Mouse (Mus musculus): ENCODE results near the gene Mptx1.
"Not testable (repeated sequence)": the region's sequence is repeated elsewhere in the genome, so short reads cannot be mapped to it uniquely, and the experiment has no call there.

The Mptx1 gene

DNA sequence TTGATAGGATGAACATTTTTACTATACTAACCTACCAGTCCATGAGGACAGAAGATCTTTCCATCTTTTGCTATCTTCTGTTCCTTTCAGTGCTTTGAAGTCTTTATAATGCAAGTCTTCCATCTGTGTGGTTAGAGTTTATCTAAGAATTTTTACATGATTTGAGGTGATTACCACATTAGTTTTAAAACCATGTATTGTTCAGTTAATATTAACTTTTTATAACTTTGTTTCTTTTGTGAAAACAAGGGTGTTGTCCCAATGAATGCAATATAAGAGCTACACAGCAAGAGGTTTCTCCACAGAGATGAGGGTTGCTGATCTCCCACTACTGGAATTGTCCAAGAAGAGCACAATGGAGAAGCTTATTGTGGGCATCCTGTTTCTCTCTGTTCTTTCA is at the start of gene Mptx1:
Gene Mptx1 (plus strand): TSS at position 301 of the 400 bp plus-strand sequence.
- DNase-seq (ENCODE audit: extremely low read depth, low read depth, low spot score), result no peak

DNA sequence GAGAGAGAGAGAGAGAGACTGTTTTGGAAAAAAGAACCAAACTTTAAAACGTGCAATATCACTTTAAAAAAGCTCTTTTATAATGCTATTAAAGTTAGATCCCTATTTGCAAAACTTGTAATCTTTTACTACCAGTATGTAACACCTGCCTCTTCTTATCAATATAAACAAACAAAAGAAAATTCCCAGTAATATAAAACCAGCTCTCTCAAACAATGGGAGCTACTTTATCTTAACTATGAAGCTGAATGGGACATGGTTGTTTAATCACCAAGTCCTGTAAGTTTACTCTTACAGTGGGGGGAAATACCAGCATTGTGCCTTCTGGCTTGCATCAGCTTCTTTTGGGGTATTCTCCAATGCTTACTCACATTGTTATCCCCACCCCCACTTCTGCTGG is 27.2 kb upstream of the Mptx1 start:
- DNase-seq (ENCODE audit: extremely low read depth, low read depth, low spot score), result no peak

DNA sequence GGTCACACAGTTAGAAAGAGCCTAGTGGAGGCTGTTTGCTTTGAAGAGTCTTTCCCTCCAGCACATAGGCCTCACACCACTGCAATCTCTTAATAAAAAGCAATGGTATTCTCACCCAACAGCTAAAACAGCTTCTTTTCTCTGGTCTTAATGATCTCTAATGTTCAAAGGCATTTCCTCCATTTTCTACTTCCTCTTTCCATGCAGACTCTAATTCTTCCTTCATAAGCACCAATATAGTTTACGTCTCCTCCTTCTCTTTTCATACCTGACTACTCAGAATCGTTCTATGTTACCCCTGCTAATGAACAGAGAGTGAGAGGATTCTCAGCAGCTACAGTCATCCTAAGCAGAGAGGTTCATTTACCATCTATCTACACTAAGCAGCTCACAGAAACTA is 13.0 kb upstream of the Mptx1 start:
- no peak for DNase-seq (ENCODE audit: extremely low read depth, low read depth, low spot score)

DNA sequence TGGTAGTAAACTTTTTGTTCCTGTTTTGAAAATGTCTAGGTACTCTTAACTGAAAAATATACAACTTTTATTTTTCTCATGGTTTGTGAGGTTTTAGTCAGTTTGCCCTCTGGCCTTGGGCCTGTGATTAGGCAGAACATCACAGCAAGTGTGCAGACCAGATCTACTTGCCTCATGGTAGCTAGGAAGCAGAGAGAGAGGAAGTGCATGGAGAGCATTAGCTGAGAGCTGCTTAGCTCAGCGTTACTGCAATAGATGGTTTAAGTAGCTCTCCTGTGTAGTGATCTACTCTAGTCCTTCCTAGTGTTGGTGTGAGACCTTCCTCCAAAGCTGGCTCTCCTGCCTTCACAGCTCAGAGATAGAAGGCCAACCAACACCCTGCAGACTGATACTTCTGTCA is 23.3 kb downstream of the Mptx1 start:
- not testable (repeated sequence) for DNase-seq (ENCODE audit: extremely low read depth, low read depth, low spot score)

DNA sequence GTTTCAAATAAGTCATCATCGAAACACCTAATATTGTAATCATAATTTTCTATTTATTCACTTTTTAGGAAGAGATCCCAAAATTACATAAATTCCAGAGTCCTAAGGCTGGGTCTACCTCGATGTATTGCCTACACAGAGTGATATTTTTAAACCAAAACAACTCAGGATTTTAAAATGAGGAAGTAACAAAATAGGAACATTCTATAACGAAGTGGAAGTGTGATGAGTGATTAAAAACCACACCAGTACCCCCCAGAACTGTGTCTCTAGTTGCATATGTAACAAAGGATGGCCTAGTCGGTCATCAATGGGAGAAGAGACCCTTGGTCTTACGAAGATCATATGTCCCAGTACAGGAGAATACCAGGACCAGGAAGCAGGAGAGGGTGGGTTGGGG is 24.3 kb downstream of the Mptx1 start:
- DNase-seq (ENCODE audit: extremely low read depth, low read depth, low spot score), result no peak

DNA sequence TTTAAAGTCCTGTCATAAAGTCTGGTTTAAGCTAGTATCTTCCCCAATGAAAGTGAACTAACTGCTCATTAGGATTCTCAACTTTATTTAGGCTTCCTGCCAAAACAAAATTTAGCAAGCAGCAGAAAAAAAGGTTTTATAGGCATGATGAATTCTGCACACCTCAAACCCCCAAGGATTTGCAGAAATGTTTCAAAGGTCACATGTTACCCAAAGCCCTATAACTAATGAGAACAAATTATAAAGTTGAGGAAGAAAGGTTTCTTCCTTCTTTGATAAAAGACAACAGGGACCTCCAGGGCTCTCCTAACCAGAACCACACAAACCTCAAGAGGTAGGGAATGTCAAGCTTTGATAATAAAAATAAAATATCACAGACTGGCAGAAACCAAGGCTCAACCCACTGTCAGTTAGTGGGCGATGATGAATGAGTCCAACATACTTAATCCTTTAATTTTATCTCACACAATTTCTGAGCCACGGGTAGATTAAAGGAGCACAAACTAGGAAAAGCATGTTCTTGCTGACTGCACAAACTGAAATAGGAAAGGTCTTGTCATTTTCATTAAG is 34.6 kb downstream of the Mptx1 start, which contains the start of gene Olfr417:
Gene Olfr417 (plus strand): TSS at position 241 of the 570 bp plus-strand sequence.
- no peak for DNase-seq (ENCODE audit: extremely low read depth, low read depth, low spot score)

DNA sequence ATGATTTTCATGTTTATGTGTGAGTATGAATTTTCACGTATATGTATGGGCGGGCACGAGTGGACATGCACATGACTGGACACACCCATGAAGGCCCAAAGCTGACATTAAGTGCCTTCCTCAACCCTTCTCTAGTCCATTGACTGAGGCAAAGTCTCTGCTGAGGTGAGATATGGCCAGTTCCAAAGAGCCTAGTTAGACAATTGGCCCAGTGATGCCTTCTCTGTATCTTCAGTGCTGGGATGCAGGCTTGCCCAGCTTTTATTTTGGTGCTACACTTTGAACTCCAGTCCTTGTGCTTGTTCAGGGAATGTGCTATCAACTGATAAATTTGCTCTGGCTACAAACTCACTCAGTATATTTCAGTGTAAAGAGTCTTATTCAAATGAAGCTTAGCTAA is 43.5 kb downstream of the Mptx1 start:
- DNase-seq (ENCODE audit: extremely low read depth, low read depth, low spot score), result no peak
